Mouse (Mus musculus) CH12F3 (cell line): ENCODE data around the gene Tapbp.
"Not testable (repeated sequence)": the region's sequence is repeated elsewhere in the genome, so short reads cannot be mapped to it uniquely, and the experiment has no call there.

Source experiments
- in situ Hi-C: fragments of 300-500 bp; cut with MboI; formaldehyde crosslinking; loops from 2 replicates; pipeline ENCODE4 v1.14.3; 2020; ENCODE audit warnings: low sequenced_read_pairs

Gene Tapbp

DNA sequence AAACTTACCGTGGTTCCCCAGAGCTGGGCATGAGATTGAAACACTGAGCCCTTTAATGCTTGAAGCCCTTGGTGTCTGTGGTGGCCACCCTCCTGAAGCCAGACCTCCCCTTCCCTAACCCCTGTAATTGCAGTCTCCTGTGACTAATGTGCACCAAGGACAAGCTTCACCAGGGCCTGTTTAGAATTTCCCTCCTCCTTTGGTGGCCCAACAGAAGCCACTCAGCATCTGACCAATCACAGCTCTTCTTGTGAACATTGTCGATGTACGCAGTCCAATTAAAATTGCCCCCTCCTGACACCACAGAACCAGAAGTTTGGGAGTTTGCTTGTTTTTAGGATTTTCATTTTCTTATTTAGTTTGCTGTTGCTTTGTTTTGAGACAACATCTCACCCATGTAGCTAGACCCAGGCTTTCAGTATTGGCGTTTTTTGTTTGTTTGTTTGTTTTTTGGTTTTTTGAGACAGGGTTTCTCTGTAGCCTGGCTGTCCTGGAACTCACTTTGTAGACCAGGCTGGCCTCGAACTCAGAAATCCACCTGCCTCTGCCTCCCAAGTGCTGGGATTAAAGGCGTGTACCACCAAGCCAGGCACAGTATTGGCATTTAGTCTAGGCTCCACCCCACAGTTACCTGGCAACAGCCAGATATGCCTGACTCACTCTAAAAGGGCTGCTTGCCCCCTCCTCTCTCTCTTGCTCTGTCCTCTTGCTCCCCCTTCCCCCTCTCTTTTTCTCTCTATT lies 11.6 kb upstream of the Tapbp start:
- in situ Hi-C loops: not testable (repeated sequence)

GRCm38 (mm10) chr17:33904835-33905234 lies 10.9 kb upstream of the Tapbp start, which contains the start of gene Platr17:
TSS of gene Platr17 (plus strand) at chr17:33905135.
- in situ Hi-C loops: not testable (repeated sequence)

- in situ Hi-C loops: no loop called here
These were observed 7.2 kb upstream of the Tapbp start for GRCm38 (mm10) chr17:33908331-33909076.

DNA sequence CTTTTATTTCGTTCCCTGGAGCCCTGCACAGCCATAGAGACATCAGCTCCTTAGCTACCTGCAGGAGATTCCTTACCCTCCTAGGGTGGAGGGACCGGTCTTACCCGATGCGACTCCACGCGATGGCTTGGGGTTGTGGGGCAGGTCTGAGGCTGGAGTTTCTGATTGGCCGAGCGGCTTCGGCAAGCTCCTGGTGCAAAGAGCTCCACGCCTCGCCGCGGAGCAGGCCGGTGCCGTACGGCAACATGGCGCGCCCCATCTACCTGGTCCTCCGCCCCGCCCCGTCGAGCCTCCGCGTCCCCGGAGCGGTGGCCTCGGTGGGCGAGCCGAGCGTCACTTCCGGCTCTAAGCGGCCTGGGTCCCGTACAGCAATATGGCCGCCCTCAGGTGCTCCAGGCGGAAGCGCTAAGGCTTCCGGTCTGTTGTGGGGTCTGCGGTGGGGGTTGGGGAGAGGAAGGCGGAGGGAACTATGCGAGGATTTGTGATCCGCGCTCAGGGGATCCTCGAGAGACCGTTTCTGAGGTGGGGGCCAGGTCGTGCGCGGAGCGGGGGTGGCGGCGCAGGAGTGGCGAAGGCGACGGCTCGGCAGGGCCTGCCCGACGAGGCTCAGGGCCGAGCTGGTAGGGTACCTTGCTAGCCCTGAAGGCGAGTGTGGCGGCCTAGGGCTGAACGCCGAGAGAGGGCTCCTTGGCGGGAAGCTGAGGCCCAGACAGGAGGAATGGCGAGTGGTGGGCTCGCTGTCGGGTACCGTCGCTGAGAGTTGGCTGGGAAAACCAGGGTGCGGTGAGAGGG lies 6.4 kb upstream of the Tapbp start, which contains the start of gene Daxx:
Daxx (plus strand) TSS at position 338 of the 792 bp plus-strand sequence.
- in situ Hi-C loops: no loop called here

DNA sequence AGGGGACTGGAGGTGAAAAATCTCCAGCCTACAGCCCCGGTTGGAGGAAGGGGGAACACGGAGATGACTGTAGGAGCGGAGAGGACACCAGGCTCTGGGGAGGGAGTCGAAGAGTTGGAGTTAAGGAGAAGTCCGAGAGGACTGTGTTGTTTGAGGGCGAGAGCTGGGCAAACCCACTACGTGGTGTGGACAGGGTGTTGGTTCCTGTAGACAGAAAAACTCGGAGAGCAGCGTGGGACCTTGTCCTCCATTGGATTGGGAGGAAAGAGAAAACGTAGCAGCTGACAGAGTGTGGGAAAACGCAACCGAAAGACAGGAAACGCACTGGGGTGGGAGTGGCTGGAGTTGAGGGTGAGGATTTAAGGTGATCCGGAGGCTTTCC lies 5.8 kb upstream of the Tapbp start:
- in situ Hi-C loops: no loop called here

GRCm38 (mm10) chr17:33910346-33911051 lies 5.2 kb upstream of the Tapbp start:
- in situ Hi-C loops: no loop called here

DNA sequence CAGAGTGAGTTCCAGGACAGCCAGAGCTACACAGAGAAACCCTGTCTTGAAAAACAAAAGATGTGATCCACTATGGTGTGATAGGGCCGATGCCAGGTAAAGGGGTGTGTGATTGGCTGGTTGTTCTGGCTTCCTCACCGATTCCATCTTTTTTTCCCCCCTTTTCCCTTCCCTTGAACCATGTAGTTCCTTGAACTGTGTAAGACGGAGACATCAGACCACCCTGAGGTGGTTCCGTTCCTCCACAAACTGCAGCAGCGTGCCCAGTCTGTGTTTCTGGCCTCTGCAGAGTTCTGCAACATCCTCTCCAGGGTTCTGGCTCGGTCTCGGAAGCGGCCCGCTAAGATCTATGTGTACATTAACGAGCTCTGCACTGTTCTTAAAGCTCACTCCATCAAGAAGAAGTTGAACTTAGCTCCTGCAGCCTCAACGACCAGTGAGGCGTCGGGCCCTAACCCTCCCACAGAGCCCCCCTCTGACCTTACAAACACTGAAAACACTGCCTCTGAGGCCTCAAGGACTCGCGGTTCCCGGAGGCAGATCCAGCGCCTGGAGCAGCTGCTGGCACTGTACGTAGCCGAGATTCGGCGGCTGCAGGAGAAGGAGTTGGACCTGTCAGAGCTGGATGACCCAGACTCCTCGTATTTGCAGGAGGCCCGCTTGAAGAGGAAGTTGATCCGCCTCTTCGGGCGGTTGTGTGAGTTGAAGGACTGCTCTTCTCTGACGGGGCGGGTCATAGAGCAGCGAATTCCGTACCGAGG lies 4.5 kb upstream of the Tapbp start:
- in situ Hi-C loops: no loop called here

- in situ Hi-C loops: no loop called here
These were observed 3.8 kb upstream of the Tapbp start for GRCm38 (mm10) chr17:33911813-33912414.

DNA sequence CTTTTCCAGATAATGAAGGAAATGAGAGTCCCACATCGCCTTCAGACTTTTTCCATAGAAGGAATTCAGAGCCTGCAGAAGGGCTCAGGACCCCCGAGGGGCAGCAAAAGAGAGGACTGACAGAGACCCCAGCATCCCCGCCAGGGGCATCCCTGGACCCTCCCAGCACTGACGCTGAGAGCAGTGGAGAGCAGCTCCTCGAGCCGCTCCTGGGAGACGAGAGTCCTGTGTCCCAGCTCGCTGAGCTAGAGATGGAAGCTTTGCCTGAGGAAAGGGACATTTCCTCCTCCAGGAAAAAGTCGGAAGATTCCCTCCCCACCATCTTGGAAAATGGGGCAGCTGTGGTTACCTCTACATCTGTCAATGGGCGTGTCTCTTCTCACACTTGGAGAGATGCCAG lies 2.4 kb upstream of the Tapbp start:
- in situ Hi-C loops: no loop called here

DNA sequence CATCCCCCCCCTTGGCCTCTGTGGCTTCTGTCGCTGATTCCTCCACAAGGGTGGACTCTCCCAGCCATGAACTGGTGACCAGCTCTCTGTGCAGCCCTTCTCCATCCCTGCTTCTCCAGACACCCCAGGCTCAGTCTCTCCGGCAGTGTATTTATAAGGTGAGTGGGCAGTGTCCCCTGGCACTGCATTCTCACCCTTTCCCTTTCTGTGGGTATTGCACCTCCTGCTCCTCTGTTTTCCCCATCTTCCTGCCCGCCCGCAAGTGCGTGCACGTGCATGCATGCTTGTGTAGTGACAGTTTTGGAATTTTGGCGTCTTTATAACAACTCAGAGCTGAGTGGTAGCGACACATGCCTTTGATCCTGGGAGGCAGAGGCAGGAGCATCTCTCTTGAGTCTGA lies 1.8 kb upstream of the Tapbp start:
- in situ Hi-C loops: no loop called here

GRCm38 (mm10) chr17:33914969-33915391 lies 719 bp upstream of the Tapbp start:
- in situ Hi-C loops: no loop called here

- in situ Hi-C loops: no loop called here
These were observed 595 bp downstream of the Tapbp start for GRCm38 (mm10) chr17:33916294-33916693.

- in situ Hi-C loops: no loop called here
These were observed 1.4 kb downstream of the Tapbp start for GRCm38 (mm10) chr17:33916847-33917655.

- in situ Hi-C loops: no loop called here
These were observed 2.1 kb downstream of the Tapbp start for GRCm38 (mm10) chr17:33917656-33918292.

- in situ Hi-C loops: no loop called here
These were observed 2.8 kb downstream of the Tapbp start for GRCm38 (mm10) chr17:33918293-33919203.

GRCm38 (mm10) chr17:33919351-33920281 lies 3.9 kb downstream of the Tapbp start:
- in situ Hi-C loops: no loop called here
